Mouse (Mus musculus) CH12.LX (cell line): ENCODE results near the gene Ubb. TPM values are rescaled to one million over a fixed set of nuclear protein-coding genes. Genes with fewer than 3 reads are reported as not detected.

Experiments
- DNase-seq: peaks from one replicate; pipeline ENCODE4 v3.0.0-alpha.2; 2013; ENCODE audit errors: extremely low read depth
- H3K27ac ChIP-seq: 2 replicates; pipeline ENCODE4 v1.5.1; 2012; ENCODE audit warnings: low read depth, mild to moderate bottlenecking, control low read depth, moderate library complexity; ENCODE audit not compliant: insufficient read depth
- H3K27me3 ChIP-seq: replicated peaks from 2 replicates; pipeline ENCODE3; 2012; ENCODE audit warnings: inconsistent platforms
- H3K36me3 ChIP-seq, 2 experiments: replicated peaks in 1 of 2; 2 replicates each; pipeline versions ENCODE3 to v1.6.1; 2012; ENCODE audit warnings: inconsistent platforms in 1 of 2, low read length in 1 of 2, mild to moderate bottlenecking in 1 of 2, mixed read lengths in 1 of 2, moderate library complexity in 1 of 2; ENCODE audit not compliant: control insufficient read depth in 1 of 2, insufficient read depth in 1 of 2
- H3K4me1 ChIP-seq, 2 experiments: 2 replicates each; pipeline ENCODE4 v1.6.1; 2012; ENCODE audit warnings: inconsistent platforms in 1 of 2, moderate library complexity in 1 of 2; ENCODE audit not compliant: insufficient read depth in 2 of 2, control insufficient read depth in 1 of 2
- H3K4me2 ChIP-seq: 2 replicates; pipeline ENCODE4 v1.6.1; 2012; ENCODE audit warnings: low read depth, mild to moderate bottlenecking, control low read depth; ENCODE audit not compliant: poor library complexity, insufficient read depth, severe bottlenecking
- H3K4me3 ChIP-seq, 3 experiments: fragments of 150-350 bp in 1 of 3; sonication (generic) in 1 of 3; replicated peaks in 1 of 3; 2 replicates each; pipeline versions ENCODE3 to v1.5.1; 2011 to 2012; ENCODE audit warnings: low read depth in 2 of 3, low read length in 2 of 3, mild to moderate bottlenecking in 2 of 3, moderate library complexity in 2 of 3, control low read depth in 1 of 3, improper control_type of control experiment in 1 of 3, inconsistent platforms in 1 of 3, mixed read lengths in 1 of 3; ENCODE audit not compliant: poor library complexity in 1 of 3
- H3K79me2 ChIP-seq: replicated peaks from 2 replicates; pipeline ENCODE4 v1.6.1; 2012; ENCODE audit warnings: mild to moderate bottlenecking, moderate library complexity; ENCODE audit not compliant: control insufficient read depth, poor library complexity, insufficient read depth, severe bottlenecking; ENCODE audit errors: extremely low read depth
- H3K9ac ChIP-seq: 2 replicates; pipeline ENCODE4 v1.6.1; 2012; ENCODE audit warnings: low read depth, mild to moderate bottlenecking, control low read depth, moderate library complexity; ENCODE audit not compliant: insufficient read depth
- H3K9me3 ChIP-seq: replicated peaks from 2 replicates; pipeline ENCODE3; 2012; ENCODE audit warnings: low read length, inconsistent platforms, mixed read lengths
- CHD2 ChIP-seq: IDR thresholded peaks from 2 replicates; pipeline ENCODE4 v1.6.1; 2011; ENCODE audit warnings: low read length, improper control_type of control experiment
- ELF1 ChIP-seq: IDR thresholded peaks from 2 replicates; pipeline ENCODE4 v1.6.1; 2014; ENCODE audit warnings: low read depth, mild to moderate bottlenecking, inconsistent platforms, low read length, improper control_type of control experiment
- EP300 ChIP-seq: IDR thresholded peaks from 2 replicates; pipeline ENCODE4 v1.6.1; 2011; ENCODE audit warnings: low read length, improper control_type of control experiment
- ETS1 ChIP-seq: conservative IDR thresholded peaks from 2 replicates; pipeline ENCODE4 v1.6.1; 2012; ENCODE audit warnings: low read depth, mild to moderate bottlenecking, inconsistent platforms, low read length, improper control_type of control experiment, moderate library complexity
- IRF4 ChIP-seq: IDR thresholded peaks from 2 replicates; pipeline ENCODE4 v1.6.1; 2014; ENCODE audit warnings: low read depth, mild to moderate bottlenecking, inconsistent platforms, low read length, improper control_type of control experiment
- KAT2A ChIP-seq: IDR thresholded peaks from 2 replicates; pipeline ENCODE4 v1.6.1; 2012; ENCODE audit warnings: low read length, improper control_type of control experiment, inconsistent platforms; ENCODE audit not compliant: insufficient replicate concordance
- MAX ChIP-seq: IDR thresholded peaks from 2 replicates; pipeline ENCODE4 v1.6.1; 2011; ENCODE audit warnings: low read length, improper control_type of control experiment
- MAZ ChIP-seq: IDR thresholded peaks from 2 replicates; pipeline ENCODE4 v1.6.1; 2012; ENCODE audit warnings: low read depth, mild to moderate bottlenecking, inconsistent platforms, low read length, improper control_type of control experiment, moderate library complexity
- MEF2A ChIP-seq: IDR thresholded peaks from 2 replicates; pipeline ENCODE4 v1.6.1; 2014; ENCODE audit warnings: low read depth, mild to moderate bottlenecking, inconsistent platforms, low read length, improper control_type of control experiment, borderline replicate concordance
- MXI1 ChIP-seq: IDR thresholded peaks from 2 replicates; pipeline ENCODE4 v1.6.1; 2011; ENCODE audit warnings: mild to moderate bottlenecking, low read depth, low read length, improper control_type of control experiment
- NELFE ChIP-seq: IDR thresholded peaks from 2 replicates; pipeline ENCODE4 v1.6.1; 2011; ENCODE audit warnings: low read depth, low read length, improper control_type of control experiment
- POLR2A ChIP-seq: IDR thresholded peaks from 2 replicates; pipeline ENCODE4 v1.6.1; 2011; ENCODE audit warnings: low read depth, mild to moderate bottlenecking, improper control_type of control experiment, low read length
- RAD21 ChIP-seq: IDR thresholded peaks from 2 replicates; pipeline ENCODE4 v1.6.1; 2011; ENCODE audit warnings: low read depth, mild to moderate bottlenecking, low read length, improper control_type of control experiment, moderate library complexity
- SIN3A ChIP-seq: IDR thresholded peaks from 2 replicates; pipeline ENCODE4 v1.6.1; 2012; ENCODE audit warnings: low read length, improper control_type of control experiment, inconsistent platforms
- TBP ChIP-seq: conservative IDR thresholded peaks from 2 replicates; pipeline ENCODE4 v1.6.1; 2011; ENCODE audit warnings: low read depth, low read length, improper control_type of control experiment
- TCF12 ChIP-seq: IDR thresholded peaks from 2 replicates; pipeline ENCODE4 v1.6.1; 2014; ENCODE audit warnings: low read depth, mild to moderate bottlenecking, inconsistent platforms, low read length, improper control_type of control experiment
- UBTF ChIP-seq: IDR thresholded peaks from 2 replicates; pipeline ENCODE4 v1.6.1; 2012; ENCODE audit warnings: low read depth, mild to moderate bottlenecking, inconsistent platforms, low read length, improper control_type of control experiment, moderate library complexity
- USF2 ChIP-seq: conservative IDR thresholded peaks from 2 replicates; pipeline ENCODE4 v1.6.1; 2011; ENCODE audit warnings: low read depth, low read length, improper control_type of control experiment
- ZC3H11A ChIP-seq: IDR thresholded peaks from 2 replicates; pipeline ENCODE4 v1.6.1; 2012; ENCODE audit warnings: low read depth, mild to moderate bottlenecking, inconsistent platforms, low read length, improper control_type of control experiment
- ZKSCAN1 ChIP-seq: IDR thresholded peaks from 2 replicates; pipeline ENCODE4 v1.6.1; 2012; ENCODE audit warnings: low read depth, inconsistent platforms, low read length, improper control_type of control experiment, borderline replicate concordance
- dilution Hi-C: fragments of 300-500 bp; cut with MboI; formaldehyde crosslinking; loops from 2 replicates; pipeline ENCODE4 v1.14.3; 2020; ENCODE audit warnings: low sequenced_read_pairs; ENCODE audit not compliant: extremely low pct_unique_long_range_greater_than_20kb, extremely low pct_ligation_motif_present
- in situ Hi-C: fragments of 300-500 bp; cut with MboI; formaldehyde crosslinking; loops from 3 replicates; pipeline ENCODE4 v1.14.3; 2019; ENCODE audit warnings: low sequenced_read_pairs, low pct_ligation_motif_present, low pct_unique_long_range_greater_than_20kb, mixed read lengths
- polyA plus RNA-seq: library from polyadenylated mRNA; unstranded; fragments of >175 nt; gene quantifications from 2 replicates; pipeline ENCODE4 v1.2.1, GENCODE M21; 2012; ENCODE audit warnings: low read depth; ENCODE audit not compliant: insufficient read length
- total RNA-seq, 2 experiments: library from RNA; depleted of rRNA; stranded (reverse); fragments of 300-350 nt in 1 of 2; fragments of >200 nt in 1 of 2; gene quantifications; 2 replicates each; pipeline ENCODE4 v1.2.3; 2012 to 2014

Gene Ubb
- total and polyA plus RNA-seq, 3 experiments = 1,092 to 2,098 (median 1,487) TPM

DNA sequence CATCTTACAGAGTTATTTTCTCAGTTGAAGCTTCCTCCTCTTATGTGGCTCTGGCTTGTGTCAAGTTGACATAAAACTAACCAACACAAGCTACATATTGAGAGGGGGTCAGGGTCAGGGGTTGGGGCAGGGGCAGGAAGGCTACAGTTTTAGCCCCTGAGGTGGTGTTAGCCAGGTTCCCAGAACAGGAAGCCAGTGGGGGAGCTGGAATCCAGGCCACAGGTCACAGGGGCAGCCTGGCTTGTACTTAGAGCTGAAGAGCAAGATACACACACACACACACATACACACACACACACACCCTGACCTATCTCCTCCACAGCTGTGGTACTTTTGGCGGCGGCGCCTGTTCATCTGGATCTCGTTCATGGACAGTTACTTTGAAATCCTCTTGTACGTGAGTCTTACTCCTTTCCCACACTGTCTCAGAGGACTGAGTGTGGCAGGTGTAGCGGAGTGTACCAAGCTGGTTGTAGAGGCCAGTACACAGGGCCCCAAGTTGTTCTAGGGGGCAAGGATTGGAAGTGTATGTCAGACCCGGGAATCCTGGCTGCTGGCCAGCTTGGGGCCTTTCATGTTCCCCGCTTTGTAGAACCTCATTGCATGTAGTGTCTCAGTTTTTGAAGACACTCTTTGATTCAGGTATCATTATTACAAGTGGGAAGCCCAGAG is 41.1 kb downstream of the Ubb start:
- H3K4me1 ChIP-seq = peaks cover 5 to 12% of the 10 kb centered on the region in 2 experiments; a peak in 3 of 4 replicates
- H3K4me3 ChIP-seq = no peak overlapping the region
- no peaks in the 10 kb centered on the region for H3K27me3 ChIP-seq
- DNase-seq = no peak
- H3K79me2 ChIP-seq = no peaks in the 10 kb centered on the region
- peaks cover 77 to 90% of the 10 kb centered on the region in 2 experiments for H3K36me3 ChIP-seq
- no peaks in the 10 kb centered on the region for H3K9me3 ChIP-seq
- no peak overlapping the region for H3K27ac ChIP-seq
- dilution Hi-C loops = no loop called here
- in situ Hi-C loops = no loop called here
- no peak overlapping the region for H3K9ac ChIP-seq
- H3K4me2 ChIP-seq = no peak overlapping the region
- no peak for TF ChIP-seq ETS1
- no peak for TF ChIP-seq TBP
- no peak for TF ChIP-seq KAT2A
- no peak for TF ChIP-seq MAZ
- no peak for TF ChIP-seq CHD2
- TF ChIP-seq TCF12 = no peak
- TF ChIP-seq RAD21 = no peak
- no peak for TF ChIP-seq MEF2A
- no peak for TF ChIP-seq ZC3H11A
- TF ChIP-seq IRF4 = no peak
- TF ChIP-seq EP300 = no peak
- no peak for TF ChIP-seq ZKSCAN1
- no peak for TF ChIP-seq POLR2A
- no peak for TF ChIP-seq NELFE
- TF ChIP-seq SIN3A = no peak
- no peak for TF ChIP-seq MAX
- no peak for TF ChIP-seq UBTF
- no peak for TF ChIP-seq MXI1

DNA sequence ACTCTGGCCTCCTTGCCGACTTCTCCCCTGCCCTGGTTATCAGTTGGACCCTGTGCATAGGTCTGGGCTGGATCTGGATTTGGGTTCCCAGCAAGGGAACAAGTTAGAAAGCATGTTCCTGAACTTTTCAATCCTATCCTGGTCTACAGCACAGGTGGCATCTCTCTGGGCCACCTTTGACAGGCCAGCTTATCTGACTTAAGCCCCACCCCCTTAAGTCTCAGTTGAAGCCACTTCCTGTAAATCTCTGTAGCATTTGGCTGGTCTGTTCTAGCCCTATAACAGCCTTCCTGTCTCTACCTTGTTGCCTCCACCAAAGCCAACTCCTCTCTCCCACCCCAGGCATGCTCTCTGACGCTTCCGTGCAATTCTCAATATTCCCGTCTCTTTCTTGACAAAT is 47.6 kb downstream of the Ubb start:
- peak; percentile 21 for DNase-seq
- TF ChIP-seq ELF1 (peak; percentile 47), USF2 (no peak)
- Histone ChIP-seq H3K4me3 (no peak overlapping the region), H3K4me2 (no peak overlapping the region), H3K27ac (no peak overlapping the region), H3K27me3 (no peaks in the 10 kb centered on the region), H3K79me2 (peaks cover 9% of the 10 kb centered on the region), H3K9me3 (no peaks in the 10 kb centered on the region), H3K9ac (no peak overlapping the region), H3K4me1 (peaks cover 5 to 25% of the 10 kb centered on the region in 2 experiments; a peak in 3 of 4 replicates), H3K36me3 (peaks cover 63 to 77% of the 10 kb centered on the region in 2 experiments)
- dilution Hi-C loops (no loop called here), in situ Hi-C loops (no loop called here)
